Mouse (Mus musculus) mesoderm, embryonic 11.5 days (tissue): ENCODE measurements around the gene Ccdc124.

ENCODE experiments used
- DNase-seq: peaks from one replicate; pipeline ENCODE4 v3.0.0-alpha.2; 2012; ENCODE audit warnings: low read depth, low spot score

The Ccdc124 gene

GRCm38 (mm10) chr8:70869601-70870041 lies 4.1 kb downstream of the Ccdc124 start:
- peak; percentile 85 for DNase-seq

GRCm38 (mm10) chr8:70869199-70869571 lies 4.5 kb downstream of the Ccdc124 start:
- DNase-seq: no peak

GRCm38 (mm10) chr8:70868559-70869198 lies 5.1 kb downstream of the Ccdc124 start:
- peak; percentile 54 for DNase-seq

- DNase-seq: no peak
Observed at GRCm38 (mm10) chr8:70866566-70866965, 7.2 kb downstream of the Ccdc124 start.

GRCm38 (mm10) chr8:70866001-70866520 lies 7.7 kb downstream of the Ccdc124 start:
- no peak for DNase-seq

- DNase-seq: peak; percentile 100
Observed at GRCm38 (mm10) chr8:70865350-70866000, 8.3 kb downstream of the Ccdc124 start.

GRCm38 (mm10) chr8:70864712-70865221 lies 9.0 kb downstream of the Ccdc124 start:
- peak; percentile 64 for DNase-seq

GRCm38 (mm10) chr8:70863956-70864711 lies 9.6 kb downstream of the Ccdc124 start:
- peak; percentile 47 for DNase-seq

GRCm38 (mm10) chr8:70862824-70863641 lies 10.7 kb downstream of the Ccdc124 start, which contains the start of gene Kcnn1:
Gene Kcnn1 (minus strand): TSS chr8:70863258.
- no peak for DNase-seq

- no peak for DNase-seq
Observed at GRCm38 (mm10) chr8:70857516-70857915, 16.2 kb downstream of the Ccdc124 start.

- no peak for DNase-seq
Observed at GRCm38 (mm10) chr8:70856541-70857197, 17.1 kb downstream of the Ccdc124 start.

GRCm38 (mm10) chr8:70856028-70856427 lies 17.7 kb downstream of the Ccdc124 start:
- no peak for DNase-seq

GRCm38 (mm10) chr8:70853863-70854262 lies 19.9 kb downstream of the Ccdc124 start:
- no peak for DNase-seq

GRCm38 (mm10) chr8:70852595-70853231 lies 21.0 kb downstream of the Ccdc124 start:
- no peak for DNase-seq

GRCm38 (mm10) chr8:70851837-70852236 lies 21.9 kb downstream of the Ccdc124 start:
- no peak for DNase-seq

GRCm38 (mm10) chr8:70850947-70851346 lies 22.8 kb downstream of the Ccdc124 start:
- DNase-seq: no peak

GRCm38 (mm10) chr8:70850132-70850845 lies 23.4 kb downstream of the Ccdc124 start:
- DNase-seq: no peak

- DNase-seq: no peak
Observed at GRCm38 (mm10) chr8:70849333-70849990, 24.3 kb downstream of the Ccdc124 start.
